Mouse (Mus musculus): Measurements from ENCODE around the gene Gde1.

The Gde1 gene

DNA sequence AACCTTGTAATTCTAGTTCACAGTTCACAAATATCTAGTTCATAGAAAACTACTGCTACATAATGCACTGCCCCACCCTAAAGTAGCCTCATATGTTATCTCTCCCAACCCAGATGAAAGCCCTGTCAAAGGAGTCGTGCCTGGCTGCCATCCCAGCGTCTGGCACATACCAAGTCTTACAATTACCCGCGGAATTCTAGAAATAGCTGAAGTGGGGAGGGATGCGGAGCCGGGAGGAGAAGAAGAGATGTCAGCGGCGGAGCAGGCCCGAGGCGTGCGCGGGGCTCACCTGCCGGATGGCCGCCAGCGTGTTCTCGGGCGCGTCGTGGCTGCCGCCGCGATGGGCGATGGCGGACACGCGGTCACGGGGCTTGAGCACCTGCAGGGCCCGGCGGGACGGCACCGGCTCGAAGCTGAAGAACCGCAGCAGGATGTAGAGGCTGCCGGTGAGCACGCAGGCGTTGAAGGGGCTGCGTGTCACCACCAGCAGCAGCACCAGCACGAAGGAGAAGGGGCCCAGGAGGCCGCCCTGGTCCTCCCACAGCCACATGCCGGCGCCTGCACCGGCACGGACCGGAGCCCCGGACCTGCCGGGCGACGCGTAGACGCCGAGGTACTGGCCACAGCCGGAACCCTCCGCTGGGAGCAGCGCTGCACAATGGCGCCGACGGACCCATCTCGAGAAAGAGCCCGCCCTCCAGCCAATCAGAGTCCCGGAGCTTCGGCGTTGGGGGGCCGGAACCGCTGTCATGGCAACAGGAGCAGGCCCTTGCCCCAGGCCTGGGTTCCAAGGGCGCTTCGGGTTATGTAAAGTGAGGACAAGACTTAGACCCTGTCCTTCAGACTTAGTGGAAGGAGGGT lies at the start of gene Gde1:
TSS of gene Gde1 (minus strand) at position 678 of the 861 bp plus-strand sequence.
- DNase-seq (ENCODE audit: low read depth, low spot score) = peak; percentile 89

DNA sequence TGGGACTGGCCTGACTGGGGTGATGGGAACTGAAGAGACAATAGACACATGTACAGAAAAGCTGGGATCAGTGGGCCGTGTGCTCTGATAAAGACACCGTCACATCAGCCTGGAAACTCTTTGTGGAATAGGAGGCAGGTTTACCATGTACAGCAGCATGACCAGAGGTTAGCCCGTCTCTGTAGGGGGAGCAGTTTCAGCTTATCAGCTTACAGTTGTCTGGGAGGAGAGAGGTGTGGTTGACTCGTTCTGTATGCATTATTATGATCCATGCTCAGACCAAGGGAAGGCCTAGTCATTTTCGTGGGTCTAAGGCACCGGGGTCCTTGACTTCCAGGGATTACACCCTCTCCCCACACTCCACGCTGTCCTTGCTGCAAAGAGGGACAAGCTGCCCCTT lies 46.0 kb upstream of the Gde1 start:
- no peak for DNase-seq (ENCODE audit: low read depth, low spot score)

DNA sequence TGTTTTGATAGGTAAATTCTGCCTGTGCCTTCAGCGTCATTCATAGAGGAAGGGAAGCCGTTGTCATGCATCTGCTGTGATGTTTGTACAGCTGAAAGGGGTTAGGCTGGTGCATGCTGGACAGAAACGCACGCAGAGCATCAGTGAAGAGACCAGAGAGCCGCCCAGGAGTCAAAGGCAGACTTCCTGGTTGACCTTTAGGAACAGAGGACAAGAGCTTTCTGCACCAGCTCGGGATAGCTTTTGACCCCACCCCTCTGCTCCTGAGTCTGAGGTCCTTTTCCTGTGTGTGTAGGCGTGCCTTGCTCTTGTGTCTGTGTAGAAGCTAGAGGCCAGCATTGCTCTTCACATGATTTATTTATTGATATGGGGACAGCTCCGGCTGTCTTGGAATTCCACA lies 44.1 kb upstream of the Gde1 start:
- no peak for DNase-seq (ENCODE audit: low read depth, low spot score)

DNA sequence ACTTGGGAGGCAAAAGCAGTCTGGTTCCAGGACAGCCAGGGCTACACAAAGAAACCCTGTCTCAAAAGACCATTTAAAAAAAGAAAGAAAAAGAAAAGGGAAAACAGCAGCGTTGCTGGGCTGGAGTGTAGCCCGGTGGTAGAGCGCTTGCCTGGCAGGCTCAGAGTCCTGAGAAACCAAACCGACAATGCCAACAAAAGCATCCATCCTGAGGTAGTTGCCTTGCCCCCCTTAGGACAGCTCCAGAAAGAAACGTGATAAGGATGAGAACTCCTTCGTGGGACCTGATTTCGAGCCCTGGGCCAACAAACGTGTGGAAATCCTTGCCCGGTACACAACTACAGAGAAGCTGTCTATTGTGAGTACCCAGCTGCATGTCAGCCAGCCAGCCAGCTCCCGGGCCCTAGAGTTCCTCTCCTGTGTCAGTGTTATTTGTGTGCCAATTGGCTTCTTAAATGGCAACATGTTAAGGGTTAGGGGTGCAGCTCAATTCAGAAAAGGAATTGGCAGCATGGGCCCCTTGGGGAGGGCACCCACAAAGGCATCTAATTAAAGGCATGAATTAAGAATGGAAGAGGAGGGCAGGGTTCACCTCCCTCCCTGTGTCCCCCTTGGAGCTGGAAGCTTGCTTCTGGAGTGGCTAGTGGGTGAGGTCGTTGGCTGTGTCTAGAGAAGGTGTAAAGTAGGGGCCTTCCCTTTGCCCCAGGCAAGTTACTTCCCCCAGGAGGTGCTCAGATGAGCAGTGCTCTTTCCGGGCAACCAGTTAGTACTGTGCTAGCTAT lies 42.5 kb upstream of the Gde1 start:
- no peak for DNase-seq (ENCODE audit: low read depth, low spot score)

DNA sequence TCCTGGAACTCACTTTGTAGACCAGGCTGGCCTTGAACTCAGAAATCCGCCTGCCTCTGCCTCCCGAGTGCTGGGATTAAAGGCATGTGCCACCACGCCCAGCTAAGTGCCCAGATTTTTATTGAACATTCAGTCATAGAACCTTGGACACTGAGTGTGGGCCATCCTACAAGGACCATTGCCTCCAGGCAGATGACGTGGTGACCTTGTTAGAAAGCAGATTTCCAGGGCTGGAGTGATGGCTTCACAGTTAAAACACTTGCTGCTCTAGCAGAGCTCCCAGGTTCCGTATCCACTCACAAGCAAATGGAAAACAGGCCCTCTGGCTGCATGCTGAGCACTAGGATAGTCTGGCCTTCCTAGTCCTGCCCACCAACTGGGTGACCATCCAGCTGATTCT lies 39.2 kb upstream of the Gde1 start:
- DNase-seq (ENCODE audit: low read depth, low spot score) = no peak

DNA sequence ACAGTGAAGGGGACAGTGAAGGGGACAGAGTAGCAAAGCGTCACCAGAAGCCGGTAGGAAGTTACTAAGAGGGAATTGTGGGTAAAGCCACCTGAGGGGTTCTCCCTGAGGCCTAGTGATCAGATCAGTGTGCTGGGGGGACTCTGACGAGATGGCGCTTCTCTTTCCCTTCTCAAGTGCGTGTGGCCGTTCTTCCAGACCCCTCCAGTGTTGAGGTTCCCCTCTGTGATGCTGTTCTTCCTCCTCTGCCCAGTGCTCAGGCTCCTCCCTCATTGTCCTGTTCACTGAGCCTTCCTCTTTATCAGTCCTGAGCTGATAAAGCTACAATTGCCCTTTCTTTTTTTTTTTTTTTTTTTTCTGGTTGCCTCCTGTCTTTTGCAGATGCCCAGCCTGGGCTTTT lies 36.7 kb upstream of the Gde1 start:
- no peak for DNase-seq (ENCODE audit: low read depth, low spot score)

DNA sequence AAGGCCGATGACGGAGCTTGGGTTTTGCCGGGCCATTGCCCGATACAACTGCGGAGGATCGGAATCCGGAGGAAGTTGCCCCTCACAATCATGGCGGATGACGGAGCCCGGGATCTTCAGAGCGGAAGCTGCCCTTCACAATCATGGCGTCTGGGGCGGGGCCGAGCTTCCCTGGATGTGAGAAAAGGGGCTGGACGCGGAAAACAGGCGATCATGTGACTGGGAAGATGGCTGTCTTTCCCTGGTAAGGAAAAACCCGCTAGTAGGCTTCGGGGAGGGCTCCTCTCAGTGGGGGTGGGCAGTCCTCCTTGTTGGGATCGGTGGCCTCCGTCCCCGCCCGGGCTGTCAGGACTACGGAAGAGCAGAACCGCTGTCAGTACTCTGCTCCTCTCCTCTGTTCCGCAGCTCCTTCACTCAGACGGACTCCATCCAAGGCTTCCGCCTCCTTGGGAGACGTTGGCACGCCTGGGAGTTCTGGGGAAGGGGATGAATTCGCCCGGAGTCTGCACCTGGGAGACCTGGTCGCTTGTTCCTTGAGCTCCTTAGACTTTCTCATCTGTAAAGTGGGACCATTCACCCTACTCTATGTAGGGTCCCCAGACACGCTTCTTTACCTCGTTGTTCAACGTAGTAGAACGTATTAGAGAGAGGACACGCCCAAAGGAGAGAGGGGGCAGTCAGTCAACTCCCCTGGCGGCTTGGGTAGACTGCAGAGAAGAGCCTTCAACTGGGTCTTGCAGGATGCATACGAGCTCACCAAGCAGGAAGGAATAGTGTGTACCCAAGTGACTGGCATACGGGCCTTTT lies 35.2 kb upstream of the Gde1 start:
- DNase-seq (ENCODE audit: low read depth, low spot score) = peak; percentile 97

DNA sequence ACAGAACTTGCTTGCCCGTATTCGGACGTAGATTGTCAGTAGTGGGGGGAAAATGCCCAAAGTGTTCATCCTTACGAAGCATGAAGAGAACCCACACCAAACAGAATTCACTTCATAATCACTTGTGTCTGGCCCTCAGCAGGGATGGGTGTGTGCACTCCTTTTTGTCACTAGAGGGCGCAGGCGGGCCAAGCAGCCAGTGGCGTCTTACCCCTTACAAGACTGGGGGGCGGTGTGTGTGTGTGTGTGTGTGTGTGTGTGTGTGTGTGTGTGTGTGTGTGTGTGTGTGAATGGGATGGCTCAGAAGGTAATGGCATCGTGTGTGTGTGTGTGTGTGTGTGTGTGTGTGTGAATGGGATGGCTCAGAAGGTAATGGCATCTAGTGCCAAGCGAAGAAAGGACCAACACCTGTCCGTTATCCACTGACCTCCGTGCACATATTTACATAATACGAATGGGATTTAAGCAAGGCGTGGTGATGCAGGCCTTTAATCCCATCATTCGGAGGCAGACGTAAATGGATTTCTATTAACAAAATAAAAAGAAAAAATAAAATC lies 34.5 kb upstream of the Gde1 start, which contains the start of gene Vps35l:
TSS of gene Vps35l (plus strand) at position 252 of the 557 bp plus-strand sequence.
- peak; percentile 87 for DNase-seq (ENCODE audit: low read depth, low spot score)

DNA sequence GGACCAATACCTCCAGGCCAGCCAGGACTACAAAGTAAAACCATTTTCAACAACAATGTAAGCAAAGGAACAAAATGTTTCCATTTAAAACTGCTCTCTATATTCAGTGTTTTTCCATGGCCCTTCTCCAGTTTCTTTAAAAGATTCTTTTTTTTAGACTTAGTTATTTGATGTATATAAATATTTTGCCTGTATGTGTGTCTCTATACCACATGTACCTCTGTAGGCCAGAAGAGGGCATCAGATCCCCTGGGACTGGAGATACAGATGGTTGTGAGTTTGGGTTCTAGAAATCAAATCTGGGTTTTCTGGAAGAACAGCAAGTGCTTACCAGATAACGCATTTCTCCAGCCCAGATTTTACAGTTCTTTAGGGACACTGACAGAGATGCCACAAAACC lies 33.2 kb upstream of the Gde1 start:
- DNase-seq (ENCODE audit: low read depth, low spot score) = no peak

DNA sequence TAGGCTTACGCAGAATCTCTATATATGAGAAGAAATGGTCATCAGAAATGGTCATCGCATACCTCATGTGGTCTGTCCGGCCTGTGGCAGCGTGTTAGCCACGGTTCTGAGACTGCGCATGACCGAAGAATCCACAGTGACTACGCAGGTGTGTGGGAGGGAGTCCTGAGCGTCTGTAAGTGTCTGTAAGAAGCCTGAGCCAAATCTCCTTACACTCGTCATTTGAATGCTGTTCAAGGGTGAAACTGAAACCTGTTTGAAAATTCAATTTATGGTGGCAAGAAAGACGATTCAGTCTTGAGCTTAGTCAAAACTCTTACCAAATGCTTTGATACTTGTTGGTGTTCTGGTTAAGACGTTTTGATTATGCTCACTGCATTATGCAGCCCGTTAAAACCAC lies 27.6 kb upstream of the Gde1 start:
- no peak for DNase-seq (ENCODE audit: low read depth, low spot score)

DNA sequence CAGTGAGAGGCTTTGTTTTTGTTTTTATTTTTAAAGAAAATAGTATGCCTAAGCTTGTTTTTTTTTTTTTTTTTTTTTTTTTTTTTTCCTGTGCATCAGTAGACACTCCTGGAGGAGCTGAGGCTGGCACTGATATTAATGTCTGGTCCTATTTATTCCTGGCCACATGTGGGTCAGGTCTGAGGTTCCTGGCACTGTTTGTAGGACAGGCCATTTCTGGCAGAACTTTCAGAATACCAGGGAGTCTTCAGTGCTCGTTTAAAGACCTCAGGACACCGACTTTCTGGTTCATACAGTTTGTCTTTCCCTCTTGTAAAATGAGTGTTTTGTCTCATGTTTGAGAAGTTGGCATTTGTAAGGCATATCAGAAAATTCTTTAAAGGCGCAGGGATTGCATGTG lies 26.2 kb upstream of the Gde1 start:
- no peak for DNase-seq (ENCODE audit: low read depth, low spot score)

DNA sequence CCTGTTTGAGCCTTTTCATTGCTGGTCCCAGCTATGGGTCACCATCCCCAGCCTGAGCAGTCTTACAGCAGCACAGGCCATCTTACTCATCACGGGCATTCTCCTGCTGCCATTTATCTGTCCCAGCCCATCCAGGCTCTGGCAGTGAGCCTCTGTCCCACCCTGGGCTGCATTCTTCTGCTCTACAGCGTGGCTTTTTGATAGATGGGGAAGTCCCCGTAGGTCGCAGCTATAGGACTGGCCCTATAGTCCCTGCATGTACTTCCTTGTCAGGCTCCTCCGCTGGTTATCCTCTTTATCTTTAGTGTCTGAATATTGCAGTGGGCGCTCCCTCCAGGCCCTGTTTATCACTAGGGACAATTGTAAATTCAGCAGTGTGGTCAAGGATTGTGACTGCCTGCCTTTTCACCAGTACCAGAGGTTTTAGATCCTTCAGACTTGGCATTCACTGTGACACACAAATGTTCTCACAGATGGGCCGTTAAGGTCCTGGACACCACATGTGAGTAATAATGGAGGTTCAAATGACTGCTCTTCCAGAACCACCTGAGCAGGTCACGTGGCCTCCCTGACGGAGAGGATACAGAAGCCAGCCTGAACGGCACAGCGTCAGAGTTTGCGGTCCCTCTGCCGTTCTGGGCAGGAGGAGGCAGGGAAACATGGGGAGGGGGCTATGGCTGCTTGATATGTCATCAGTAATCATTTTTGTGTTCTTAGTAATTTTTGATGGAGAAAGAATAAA lies 23.4 kb upstream of the Gde1 start:
- no peak for DNase-seq (ENCODE audit: low read depth, low spot score)

DNA sequence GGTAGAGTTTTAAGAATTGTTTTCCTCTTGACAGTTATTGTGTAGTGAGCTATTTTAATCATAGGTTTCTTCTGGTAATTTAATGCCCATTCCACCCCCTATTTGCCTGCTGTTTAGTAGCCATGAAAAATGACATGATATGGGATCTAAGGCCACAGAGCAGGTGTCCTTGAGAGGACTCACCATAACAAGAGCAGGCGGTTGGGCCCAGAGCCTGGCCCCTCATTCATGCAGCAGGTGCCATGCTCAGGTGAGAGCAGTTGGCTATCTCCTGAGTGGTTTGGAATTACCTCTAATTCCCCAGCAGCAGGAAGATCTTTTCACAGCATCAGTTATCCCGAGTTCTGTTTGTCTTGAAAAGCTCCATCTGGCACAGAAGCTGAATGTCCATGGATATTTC lies 19.9 kb upstream of the Gde1 start:
- no peak for DNase-seq (ENCODE audit: low read depth, low spot score)

DNA sequence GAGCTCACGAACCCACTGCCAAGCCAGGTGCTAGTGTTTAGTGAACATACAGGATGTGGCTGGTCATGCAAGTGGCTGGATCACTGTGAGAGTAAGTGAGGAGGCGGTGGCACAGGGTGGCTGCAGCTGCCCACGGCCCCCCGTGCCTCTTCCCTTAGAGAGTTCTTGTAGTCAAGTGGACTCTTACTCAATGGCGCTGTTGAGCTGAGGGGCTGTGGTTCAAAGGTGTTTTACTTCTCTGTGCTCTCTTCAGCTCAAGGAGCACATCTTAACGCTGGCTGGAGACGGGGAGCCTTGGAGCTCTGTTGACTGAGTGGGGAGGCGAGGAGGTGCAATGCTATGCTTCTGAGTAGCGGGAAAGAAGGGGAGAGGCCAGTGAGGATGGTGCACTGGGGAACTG lies 18.3 kb upstream of the Gde1 start:
- DNase-seq (ENCODE audit: low read depth, low spot score) = no peak

DNA sequence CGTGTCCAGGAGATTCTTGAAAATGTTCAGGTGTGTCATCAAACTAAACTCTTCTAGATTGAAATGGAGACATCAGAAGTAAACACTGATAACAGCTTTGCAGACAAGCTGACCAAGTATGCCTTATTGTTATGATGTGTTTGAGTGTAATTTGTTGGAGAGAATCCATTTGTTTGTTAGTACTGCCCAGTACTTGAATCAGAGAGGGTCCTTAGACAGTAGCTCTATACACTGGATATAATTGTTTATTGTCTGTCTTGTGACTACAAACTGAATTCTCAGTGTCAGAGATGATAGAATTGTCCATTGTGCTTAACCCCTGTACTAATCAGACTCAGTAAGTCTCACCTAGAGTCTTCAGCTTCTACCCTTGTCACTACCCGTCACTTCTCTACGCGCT lies 12.5 kb upstream of the Gde1 start:
- no peak for DNase-seq (ENCODE audit: low read depth, low spot score)

DNA sequence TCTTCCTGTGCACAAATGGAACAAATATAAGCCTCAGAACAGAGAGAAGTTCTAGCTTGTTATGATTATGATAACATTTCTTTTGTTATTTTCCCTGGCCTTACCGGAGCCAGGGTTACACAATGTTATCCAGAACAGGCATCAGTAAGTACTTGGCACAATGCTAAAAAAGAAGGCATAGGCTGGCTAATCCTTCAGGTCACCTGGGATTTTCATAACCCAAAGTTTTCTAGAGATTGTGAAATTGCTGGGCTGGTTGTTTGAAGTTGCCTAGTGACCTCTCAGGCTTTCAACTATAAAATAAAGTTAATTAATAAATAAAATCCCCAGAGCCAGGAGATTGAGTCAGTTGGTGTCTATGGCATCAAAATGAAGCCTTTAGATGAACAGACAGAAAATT lies 9.3 kb upstream of the Gde1 start:
- no peak for DNase-seq (ENCODE audit: low read depth, low spot score)

DNA sequence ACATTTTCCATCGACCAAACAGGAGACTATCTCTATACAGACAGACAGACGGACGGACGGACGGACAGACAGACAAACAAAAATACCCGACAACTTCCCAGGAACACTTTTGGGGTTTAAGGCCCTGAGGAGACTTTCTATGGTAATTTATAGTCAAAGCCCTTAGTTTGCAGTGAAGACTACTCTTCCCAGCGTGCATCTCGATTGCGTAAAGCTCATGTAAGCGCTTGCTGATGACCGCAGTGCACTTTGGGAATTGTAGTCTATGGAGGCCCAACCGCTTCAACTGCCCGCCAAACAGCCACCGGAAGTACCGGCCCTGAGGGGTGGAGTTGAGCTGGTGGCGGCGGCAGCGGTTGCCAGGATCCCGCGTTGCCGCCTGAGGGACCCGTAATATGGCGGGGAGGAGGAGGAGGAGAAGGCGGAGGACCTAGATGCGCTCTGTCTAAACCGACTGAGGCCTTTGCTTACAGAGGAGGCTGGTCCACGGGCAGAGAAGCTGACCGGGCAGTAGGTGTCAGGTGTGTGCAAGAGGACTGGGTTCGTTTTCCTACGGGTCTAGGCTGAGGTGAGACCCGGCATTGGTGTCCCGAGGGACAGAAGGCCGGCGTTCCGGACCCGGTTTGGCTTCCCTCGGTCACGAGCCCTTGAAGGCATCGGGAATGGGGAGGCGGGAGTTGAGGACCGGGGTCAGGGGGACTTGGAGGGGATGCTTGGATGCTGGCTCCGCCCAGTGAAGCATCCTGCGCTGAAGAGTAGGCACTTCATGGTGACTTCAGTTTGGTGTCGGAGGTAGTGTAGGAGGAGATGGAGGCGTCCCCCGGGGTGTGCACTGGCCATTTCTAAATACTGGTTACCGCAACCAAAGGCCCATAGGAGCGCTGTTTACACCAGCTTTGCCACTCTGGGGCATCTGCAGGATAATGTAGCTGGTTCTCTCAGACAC lies 6.9 kb upstream of the Gde1 start, which contains the start of gene Ccp110:
TSS of gene Ccp110 (plus strand) at position 325 of the 946 bp plus-strand sequence.
- peak; percentile 96 for DNase-seq (ENCODE audit: low read depth, low spot score)

DNA sequence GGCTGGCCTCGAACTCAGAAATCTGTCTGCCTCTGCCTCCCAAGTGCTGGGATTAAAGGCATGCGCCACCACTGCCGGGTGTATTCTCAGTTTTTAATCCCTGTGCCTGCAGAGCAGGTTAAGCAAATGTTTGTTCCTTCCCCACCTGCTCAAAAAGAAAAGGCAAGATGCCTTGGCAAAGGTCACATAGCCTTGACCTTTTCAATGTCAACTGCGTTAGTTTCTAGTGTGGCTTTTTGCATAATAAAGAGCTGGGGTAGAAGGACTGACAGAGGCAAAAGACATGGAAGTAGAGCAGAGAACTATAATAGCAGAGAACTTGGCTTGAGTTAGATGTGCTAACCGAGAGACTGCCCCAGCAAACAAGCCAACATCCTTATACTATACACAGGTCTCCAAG lies 5.2 kb upstream of the Gde1 start:
- no peak for DNase-seq (ENCODE audit: low read depth, low spot score)

DNA sequence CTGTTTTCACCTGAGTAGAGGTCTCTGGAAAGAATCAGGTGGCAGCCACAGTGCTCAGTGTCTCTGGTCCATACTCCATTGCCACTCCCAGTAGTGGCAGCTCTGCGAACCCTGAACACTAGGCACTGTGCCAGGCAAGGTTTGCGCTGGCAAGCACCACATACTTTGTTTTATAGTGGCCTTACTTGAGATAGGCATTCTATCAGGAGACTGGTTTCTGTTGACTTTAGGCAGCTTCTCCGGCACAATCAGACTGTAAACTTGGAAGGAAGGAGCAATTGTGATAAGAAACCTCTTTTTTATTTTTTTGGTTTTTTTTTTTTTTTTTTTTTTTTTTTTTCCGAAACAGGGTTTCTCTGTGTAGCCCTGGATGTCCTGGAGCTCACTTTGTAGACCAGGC lies 2.4 kb upstream of the Gde1 start:
- no peak for DNase-seq (ENCODE audit: low read depth, low spot score)

DNA sequence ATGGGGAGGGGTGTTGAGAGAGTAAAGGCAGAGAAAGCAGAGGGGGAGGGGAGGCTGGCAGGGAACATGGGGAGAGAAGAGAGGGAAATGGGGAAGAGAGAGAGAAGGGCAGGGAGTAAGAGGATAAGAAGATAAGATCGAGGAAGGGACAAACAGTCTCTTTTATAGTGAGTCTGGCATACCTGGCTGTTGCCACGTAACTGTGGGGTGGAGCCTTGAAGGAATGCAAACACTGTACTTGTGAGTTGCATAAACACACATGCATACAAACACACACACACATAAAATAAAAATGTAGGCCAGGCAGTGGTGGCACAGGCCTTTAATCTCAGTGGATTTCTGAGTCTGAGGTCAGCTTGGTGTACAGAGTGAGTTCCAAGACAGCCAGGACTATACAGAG lies 1.6 kb upstream of the Gde1 start:
- no peak for DNase-seq (ENCODE audit: low read depth, low spot score)

Measured in mesoderm, embryonic 11.5 days (tissue).